Mouse (Mus musculus): ENCODE measurements at regions not wholly inside any gene's neighbourhood (a gene's known extent, or its start where the extent isn't known, plus 50 kb on each side); places are given as distances from the start of the nearest gene placed in this dataset.

DNA sequence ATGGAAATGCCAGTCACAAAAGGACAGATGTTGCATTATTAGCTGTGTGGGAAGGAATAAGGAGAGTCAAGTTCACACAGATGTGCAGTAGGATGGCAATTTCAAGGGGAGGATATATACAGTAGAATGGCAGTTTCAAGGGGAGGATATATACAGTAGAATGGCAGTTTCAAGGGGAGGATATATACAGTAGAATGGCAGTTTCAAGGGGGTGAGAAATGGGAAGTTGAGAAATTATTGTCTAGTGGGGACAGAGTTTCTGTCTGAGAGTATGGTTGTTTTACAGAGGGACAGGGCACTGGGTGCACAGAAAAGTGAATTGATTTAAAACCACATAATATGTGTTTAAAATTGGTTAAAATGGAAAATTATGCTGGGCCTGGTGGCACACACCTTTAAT lies 54.8 kb upstream of the Scel start:
- H3K27me3 ChIP-seq = no peaks in the 10 kb centered on the region
- H3K36me3 ChIP-seq = no peaks in the 10 kb centered on the region
- no peaks in the 10 kb centered on the region for H3K9me3 ChIP-seq
- no peak overlapping the region for H3K4me2 ChIP-seq
- H3K4me1 ChIP-seq = no peaks in the 10 kb centered on the region
- H3K9ac ChIP-seq = no peak overlapping the region
- H3K27ac ChIP-seq = no peak overlapping the region
- no peak for ATAC-seq (ENCODE audit: insufficient number of reproducible peaks, low FRiP score, low TSS enrichment, low read depth)
- H3K4me3 ChIP-seq = no peak overlapping the region

DNA sequence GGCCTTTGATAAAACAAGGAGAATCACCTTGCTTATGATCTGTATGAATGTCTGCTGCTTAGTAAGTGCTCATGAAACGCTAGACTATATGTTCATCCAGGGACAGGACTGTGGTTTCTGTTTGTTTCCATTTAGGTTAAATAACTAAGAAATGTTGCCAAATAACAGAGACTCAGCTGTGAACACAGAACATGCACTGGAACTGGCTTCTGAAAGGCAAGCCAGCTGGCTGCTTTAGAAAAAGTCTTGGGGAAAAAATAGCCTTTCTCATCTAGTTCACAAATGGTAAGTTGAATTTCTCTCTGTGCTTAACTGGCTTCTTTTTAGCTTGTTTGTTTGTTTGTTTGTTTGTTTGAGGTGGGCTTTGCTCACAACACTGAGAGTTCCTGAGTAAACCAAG lies 57.0 kb upstream of the Scel start:
- WGBS = 77% methylated on average over 1 of the region's 1 CpGs
- no peak for ATAC-seq (ENCODE audit: insufficient number of reproducible peaks, low FRiP score, low TSS enrichment, low read depth)
- Histone ChIP-seq H3K27me3 (no peaks in the 10 kb centered on the region), H3K4me1 (no peaks in the 10 kb centered on the region), H3K9ac (no peak overlapping the region), H3K9me3 (no peaks in the 10 kb centered on the region), H3K27ac (no peak overlapping the region), H3K4me2 (no peak overlapping the region), H3K4me3 (no peak overlapping the region), H3K36me3 (no peaks in the 10 kb centered on the region)

DNA sequence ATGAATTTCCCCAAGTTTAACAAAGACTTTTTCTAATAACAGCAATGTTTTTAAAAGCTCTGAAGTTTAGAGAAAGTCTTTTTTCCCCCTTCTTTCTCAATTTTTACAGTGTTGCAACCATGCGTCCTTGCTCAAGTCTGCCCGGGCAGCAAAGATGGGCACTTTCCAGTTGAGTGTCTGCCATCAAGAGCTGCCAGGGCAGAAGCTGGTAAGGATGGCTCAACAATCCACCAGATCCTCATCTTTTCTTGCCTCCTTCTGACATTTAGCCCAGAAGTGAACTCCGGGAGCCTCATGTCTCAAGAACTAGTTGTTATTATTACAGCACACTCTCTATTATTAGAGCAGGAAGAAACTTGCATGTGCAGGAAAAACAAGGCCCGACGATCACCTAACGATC lies 62.4 kb upstream of the Scel start:
- no peak overlapping the region for H3K27ac ChIP-seq
- no peak overlapping the region for H3K9ac ChIP-seq
- H3K4me1 ChIP-seq = no peaks in the 10 kb centered on the region
- no peak overlapping the region for H3K4me2 ChIP-seq
- H3K9me3 ChIP-seq = no peaks in the 10 kb centered on the region
- ATAC-seq (ENCODE audit: insufficient number of reproducible peaks, low FRiP score, low TSS enrichment, low read depth) = no peak
- H3K4me3 ChIP-seq = no peak overlapping the region
- 71% methylated on average over 6 of the region's 6 CpGs for WGBS
- H3K27me3 ChIP-seq = no peaks in the 10 kb centered on the region
- no peaks in the 10 kb centered on the region for H3K36me3 ChIP-seq

DNA sequence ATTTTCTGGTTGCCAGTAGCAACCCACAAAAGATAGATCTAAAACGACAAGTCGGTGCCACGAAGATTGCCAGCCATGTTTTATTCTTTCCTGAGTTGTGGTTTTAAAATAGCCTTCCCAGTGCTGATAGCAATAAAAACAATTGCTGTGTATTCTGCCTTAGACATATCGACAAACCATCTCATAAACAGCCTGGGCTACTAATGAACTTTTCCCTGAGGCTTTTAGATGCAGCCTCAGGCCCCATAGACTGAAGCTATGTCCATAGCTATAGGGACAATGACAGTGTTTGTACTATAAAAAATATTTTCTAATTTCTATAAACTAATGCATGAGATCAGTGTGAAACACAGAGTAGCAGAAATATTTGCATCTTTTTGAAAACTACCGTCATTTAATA lies 63.7 kb upstream of the Scel start:
- Histone ChIP-seq H3K9ac (no peak overlapping the region), H3K36me3 (no peaks in the 10 kb centered on the region), H3K4me1 (no peaks in the 10 kb centered on the region), H3K4me2 (no peak overlapping the region), H3K9me3 (no peaks in the 10 kb centered on the region), H3K4me3 (no peak overlapping the region), H3K27me3 (no peaks in the 10 kb centered on the region), H3K27ac (no peak overlapping the region)
- 49% methylated on average over 5 of the region's 5 CpGs for WGBS
- no peak for ATAC-seq (ENCODE audit: insufficient number of reproducible peaks, low FRiP score, low TSS enrichment, low read depth)

DNA sequence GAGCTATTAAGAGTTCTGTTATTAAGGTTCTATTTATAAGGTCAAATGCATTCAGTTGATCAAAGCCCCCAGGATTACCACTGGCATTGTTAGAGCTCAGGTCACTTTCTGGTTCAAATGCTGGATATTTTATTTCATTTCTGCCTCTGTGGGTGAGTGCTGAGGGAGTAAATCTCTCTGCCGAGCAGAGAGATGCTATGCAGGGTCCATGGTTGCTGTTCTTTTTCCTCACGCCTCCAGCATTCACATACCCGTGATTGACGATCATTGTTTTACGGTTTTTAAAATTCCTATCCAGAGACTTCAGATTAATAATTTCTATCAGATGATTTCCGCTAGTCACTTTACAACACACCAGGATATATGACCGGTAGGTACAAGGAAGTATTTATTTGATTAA lies 64.1 kb upstream of the Scel start:
- no peak overlapping the region for H3K4me3 ChIP-seq
- H3K27ac ChIP-seq = no peak overlapping the region
- no peaks in the 10 kb centered on the region for H3K27me3 ChIP-seq
- H3K9ac ChIP-seq = no peak overlapping the region
- H3K36me3 ChIP-seq = no peaks in the 10 kb centered on the region
- ATAC-seq (ENCODE audit: insufficient number of reproducible peaks, low FRiP score, low TSS enrichment, low read depth) = no peak
- H3K4me1 ChIP-seq = no peaks in the 10 kb centered on the region
- 54% methylated on average over 7 of the region's 7 CpGs for WGBS
- no peak overlapping the region for H3K4me2 ChIP-seq
- no peaks in the 10 kb centered on the region for H3K9me3 ChIP-seq

DNA sequence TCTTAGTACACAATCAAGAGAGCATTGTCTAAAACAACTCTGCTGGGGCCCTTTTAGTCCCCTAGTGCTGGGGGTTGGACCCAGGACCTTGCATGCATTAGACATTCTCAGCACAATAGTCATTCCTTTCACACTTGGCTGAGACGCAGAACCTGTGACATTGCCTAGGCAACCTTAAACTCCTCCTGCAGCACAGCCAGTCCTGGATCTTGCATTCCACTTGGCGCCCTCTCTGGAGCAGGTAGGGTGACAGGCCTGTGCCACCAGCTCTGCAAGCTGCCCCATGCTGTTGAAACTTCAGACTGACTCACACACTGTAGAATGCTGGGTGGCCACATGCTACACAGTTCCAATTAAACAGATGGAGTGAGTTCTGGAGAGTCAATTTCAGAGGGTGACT lies 66.5 kb upstream of the Scel start:
- Histone ChIP-seq H3K27ac (no peak overlapping the region), H3K4me2 (no peak overlapping the region), H3K4me3 (no peak overlapping the region), H3K27me3 (no peaks in the 10 kb centered on the region), H3K9ac (no peak overlapping the region), H3K36me3 (no peaks in the 10 kb centered on the region), H3K9me3 (no peaks in the 10 kb centered on the region), H3K4me1 (no peaks in the 10 kb centered on the region)
- ATAC-seq (ENCODE audit: insufficient number of reproducible peaks, low FRiP score, low TSS enrichment, low read depth) = peak; percentile 69; the same call in 1 of the 2 replicates
- 49% methylated on average over 2 of the region's 2 CpGs for WGBS

DNA sequence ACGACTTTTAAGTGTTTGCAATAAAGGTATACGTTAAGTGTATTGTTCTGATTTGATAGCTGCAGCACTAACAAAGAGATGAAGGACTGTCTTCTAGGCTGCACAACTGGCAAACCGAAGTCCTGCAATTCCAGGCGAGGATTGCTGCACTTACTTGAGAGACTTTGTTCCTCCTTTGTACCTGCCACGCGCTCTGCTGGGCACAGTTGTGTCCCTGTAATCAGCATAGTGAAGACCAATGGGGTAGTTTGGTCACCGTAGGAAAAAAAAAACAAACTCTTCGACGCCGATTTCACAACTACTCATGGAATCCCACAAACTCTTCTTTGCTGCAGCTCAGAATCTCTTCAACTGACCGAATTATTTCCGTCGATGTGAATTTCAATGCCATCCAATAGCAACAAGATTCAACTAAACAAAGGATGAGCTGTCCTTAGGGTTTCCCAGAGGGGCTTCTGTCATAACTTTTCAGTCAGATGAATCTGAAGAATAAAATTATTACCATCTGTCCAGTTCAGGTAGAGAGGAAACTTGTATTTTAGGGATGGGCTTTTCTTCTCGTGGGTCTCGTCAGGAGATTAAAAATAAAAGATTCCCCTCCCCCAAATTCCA lies 71.6 kb upstream of the Scel start:
- H3K4me2 ChIP-seq = no peak overlapping the region
- no peak overlapping the region for H3K9ac ChIP-seq
- no peaks in the 10 kb centered on the region for H3K4me1 ChIP-seq
- H3K4me3 ChIP-seq = no peak overlapping the region
- H3K27me3 ChIP-seq = no peaks in the 10 kb centered on the region
- H3K36me3 ChIP-seq = no peaks in the 10 kb centered on the region
- ATAC-seq (ENCODE audit: insufficient number of reproducible peaks, low FRiP score, low TSS enrichment, low read depth) = no peak
- no peak overlapping the region for H3K27ac ChIP-seq
- WGBS = 85% methylated on average over 15 of the region's 15 CpGs
- no peaks in the 10 kb centered on the region for H3K9me3 ChIP-seq

DNA sequence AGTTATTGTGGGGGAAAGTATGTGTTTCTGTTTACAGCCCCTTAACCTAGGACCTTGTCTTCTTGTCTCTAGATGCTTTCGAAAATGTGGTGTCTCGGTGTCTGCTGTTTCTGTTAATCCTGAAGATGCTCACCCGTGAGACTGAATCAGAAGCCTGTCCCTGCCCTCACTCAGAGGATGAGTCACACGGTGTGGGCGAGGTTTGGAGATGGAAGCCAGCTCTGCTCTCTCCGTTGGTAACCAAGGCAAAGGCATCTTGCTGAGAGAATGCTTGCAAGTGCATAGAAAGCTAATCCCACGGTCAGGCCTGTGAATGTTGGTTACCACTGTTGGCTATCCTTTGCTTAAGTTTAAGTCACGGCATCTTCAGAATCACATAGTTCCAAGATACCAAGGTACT lies 72.9 kb upstream of the Scel start:
- Histone ChIP-seq H3K4me3 (no peak overlapping the region), H3K4me1 (no peaks in the 10 kb centered on the region), H3K36me3 (no peaks in the 10 kb centered on the region), H3K27ac (no peak overlapping the region), H3K9me3 (no peaks in the 10 kb centered on the region), H3K4me2 (no peak overlapping the region), H3K27me3 (no peaks in the 10 kb centered on the region), H3K9ac (no peak overlapping the region)
- WGBS = 82% methylated on average over 8 of the region's 8 CpGs
- ATAC-seq (ENCODE audit: insufficient number of reproducible peaks, low FRiP score, low TSS enrichment, low read depth) = no peak

DNA sequence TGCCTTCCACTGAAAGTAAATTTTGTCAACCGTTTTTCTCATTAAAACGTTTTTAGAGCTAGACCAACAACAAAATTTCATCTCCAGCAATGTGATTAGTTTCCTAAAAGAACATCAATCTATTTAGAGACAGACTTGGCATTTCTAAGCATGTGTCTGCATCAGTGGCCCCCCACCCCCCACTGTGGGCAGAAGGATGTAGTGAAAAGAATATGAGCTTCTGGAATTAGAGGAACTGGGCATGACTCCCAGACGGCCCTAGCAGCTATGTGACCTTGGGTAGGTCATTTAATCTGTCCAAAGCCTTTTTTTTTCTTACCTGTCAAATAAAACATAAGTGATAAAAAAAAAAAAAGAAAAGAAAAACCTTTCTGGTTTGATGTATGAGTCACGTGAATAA lies 78.9 kb upstream of the Scel start:
- no peak overlapping the region for H3K4me2 ChIP-seq
- no peak overlapping the region for H3K27ac ChIP-seq
- no peaks in the 10 kb centered on the region for H3K4me1 ChIP-seq
- no peaks in the 10 kb centered on the region for H3K27me3 ChIP-seq
- H3K9me3 ChIP-seq = no peaks in the 10 kb centered on the region
- no peak overlapping the region for H3K9ac ChIP-seq
- ATAC-seq (ENCODE audit: insufficient number of reproducible peaks, low FRiP score, low TSS enrichment, low read depth) = no peak
- H3K4me3 ChIP-seq = no peak overlapping the region
- WGBS = 62% methylated on average over 4 of the region's 4 CpGs
- no peaks in the 10 kb centered on the region for H3K36me3 ChIP-seq

DNA sequence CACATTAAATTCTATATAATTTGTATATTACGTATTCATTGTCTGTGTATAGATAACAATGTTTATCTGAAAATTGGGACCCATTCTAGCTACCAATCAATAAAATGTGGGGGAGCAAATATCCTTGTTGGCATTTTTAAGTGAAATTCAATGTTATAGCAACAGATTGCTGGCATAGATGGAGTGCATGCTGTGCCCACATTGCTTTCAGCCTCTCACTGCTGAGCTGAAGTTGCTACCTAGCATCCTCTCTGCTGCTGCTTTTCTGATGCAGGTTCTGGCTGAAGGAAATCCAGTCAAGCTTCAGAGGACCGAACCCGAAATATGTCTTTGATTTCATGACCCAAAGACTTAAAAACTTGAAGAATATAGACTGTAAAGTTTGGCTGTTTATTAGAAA lies 80.0 kb upstream of the Scel start:
- no peak for ATAC-seq (ENCODE audit: insufficient number of reproducible peaks, low FRiP score, low TSS enrichment, low read depth)

DNA sequence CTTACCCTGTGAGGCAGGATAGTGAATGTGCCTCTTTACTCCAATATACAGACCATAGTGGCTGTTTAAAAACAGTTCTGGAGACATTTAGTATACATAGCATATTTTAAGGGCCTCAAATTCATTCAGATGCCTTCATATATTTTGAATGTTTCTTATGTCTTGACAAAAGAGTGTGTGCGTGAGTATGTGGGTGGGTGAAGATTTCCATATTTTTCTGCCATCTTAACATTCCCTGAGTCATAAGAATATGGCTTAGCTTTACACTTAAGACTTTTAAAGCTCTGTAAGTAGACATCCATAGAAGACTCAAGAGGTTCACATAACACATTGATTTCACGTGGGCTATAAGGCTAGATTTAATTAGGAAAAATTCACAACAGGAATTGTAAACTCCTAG lies 81.3 kb upstream of the Mycbp2 start:
- WGBS = 85% methylated on average over 2 of the region's 2 CpGs
- no peak overlapping the region for H3K4me2 ChIP-seq
- H3K9me3 ChIP-seq = no peaks in the 10 kb centered on the region
- ATAC-seq (ENCODE audit: insufficient number of reproducible peaks, low FRiP score, low TSS enrichment, low read depth) = no peak
- no peak overlapping the region for H3K27ac ChIP-seq
- no peak overlapping the region for H3K9ac ChIP-seq
- H3K4me3 ChIP-seq = no peak overlapping the region
- H3K36me3 ChIP-seq = no peaks in the 10 kb centered on the region
- no peaks in the 10 kb centered on the region for H3K27me3 ChIP-seq
- H3K4me1 ChIP-seq = no peaks in the 10 kb centered on the region

More for the DNA sequence above, 80.0 kb upstream of the Scel start:
- Histone ChIP-seq H3K9ac (no peak overlapping the region), H3K4me2 (no peak overlapping the region), H3K4me3 (no peak overlapping the region), H3K27ac (no peak overlapping the region), H3K27me3 (no peaks in the 10 kb centered on the region), H3K9me3 (no peaks in the 10 kb centered on the region), H3K4me1 (no peaks in the 10 kb centered on the region), H3K36me3 (no peaks in the 10 kb centered on the region)
- 84% methylated on average over 3 of the region's 3 CpGs for WGBS

DNA sequence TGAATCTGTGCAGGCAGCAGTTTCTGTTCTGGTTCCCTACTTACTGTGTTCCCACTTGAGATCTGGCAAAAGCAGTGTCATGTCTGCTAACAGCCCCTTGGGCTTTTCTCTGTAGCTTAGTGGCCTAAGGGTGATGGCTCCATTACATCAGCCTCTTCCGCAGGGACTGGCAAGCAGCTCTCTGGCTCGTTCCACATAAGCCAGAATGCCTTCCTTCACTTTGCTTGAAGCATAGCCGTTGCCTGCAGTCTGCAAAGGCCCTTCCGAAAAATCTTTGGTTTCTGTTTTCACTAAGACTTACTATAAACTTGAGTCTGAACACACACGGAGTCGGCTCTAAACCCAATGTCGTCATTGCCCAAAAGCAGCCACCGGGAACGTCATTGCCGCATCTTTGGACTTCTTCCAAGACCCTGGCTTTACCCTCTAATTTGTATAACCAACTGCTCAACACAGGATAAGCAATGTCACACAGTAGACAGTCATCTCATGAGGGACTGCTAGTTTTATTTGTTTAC lies 74.8 kb upstream of the Mycbp2 start:
- Histone ChIP-seq H3K9me3 (no peaks in the 10 kb centered on the region), H3K27me3 (no peaks in the 10 kb centered on the region), H3K9ac (no peak overlapping the region), H3K4me2 (peak overlapping the region; percentile 20; the same call in 1 of the 2 replicates), H3K27ac (no peak overlapping the region), H3K4me3 (no peak overlapping the region), H3K4me1 (no peaks in the 10 kb centered on the region), H3K36me3 (no peaks in the 10 kb centered on the region)
- ATAC-seq (ENCODE audit: insufficient number of reproducible peaks, low FRiP score, low TSS enrichment, low read depth) = no peak
- 43% methylated on average over 10 of the region's 10 CpGs for WGBS
